Mouse (Mus musculus) limb, embryonic 14.5 days (tissue): ENCODE data around the gene Ndc80. TPM values are rescaled to one million over a fixed set of nuclear protein-coding genes. Genes with fewer than 3 reads are reported as not detected.
A peak's percentile ranks its signal among the peaks of the same experiment; 100 is the strongest.

Experiments used
- ATAC-seq: fragments of 200-750 bp; cut with Nextera tagmentation; 2 replicates; pipeline ENCODE4 v1.8.0; 2017; ENCODE audit warnings: low read depth, moderate number of reproducible peaks, moderate TSS enrichment; ENCODE audit not compliant: low FRiP score
- DNase-seq: peaks from one replicate; pipeline ENCODE4 v3.0.0-alpha.2; 2015; ENCODE audit warnings: low spot score
- H3K27ac ChIP-seq: fragments of 300-500 bp; sonication (generic); replicated peaks from 2 replicates; pipeline ENCODE4 v1.5.1; 2014; ENCODE audit warnings: low read depth, mild to moderate bottlenecking, low read length, moderate library complexity, mixed read lengths
- H3K27me3 ChIP-seq: fragments of 300-500 bp; sonication (generic); 2 replicates; pipeline ENCODE4 v1.6.1; 2014; ENCODE audit warnings: low read length, mixed read lengths; ENCODE audit not compliant: control insufficient read depth, insufficient read depth
- H3K36me3 ChIP-seq: fragments of 300-500 bp; sonication (generic); 2 replicates; pipeline ENCODE4 v1.6.1; 2014; ENCODE audit warnings: mild to moderate bottlenecking, low read length, moderate library complexity, mixed read lengths; ENCODE audit not compliant: control insufficient read depth, insufficient read depth
- H3K4me1 ChIP-seq: fragments of 300-500 bp; sonication (generic); 2 replicates; pipeline ENCODE4 v1.6.1; 2014; ENCODE audit warnings: antibody characterized with exemption, low read length, mixed read lengths; ENCODE audit not compliant: control insufficient read depth, insufficient read depth
- H3K4me2 ChIP-seq: fragments of 300-500 bp; sonication (generic); replicated peaks from 2 replicates; pipeline ENCODE4 v1.6.1; 2014; ENCODE audit warnings: low read depth, mild to moderate bottlenecking, low read length, moderate library complexity; ENCODE audit not compliant: severe bottlenecking
- H3K4me3 ChIP-seq: fragments of 300-500 bp; sonication (generic); replicated peaks from 2 replicates; pipeline ENCODE4 v1.5.1; 2014; ENCODE audit warnings: low read length
- H3K9ac ChIP-seq: fragments of 300-500 bp; sonication (generic); 2 replicates; pipeline ENCODE4 v1.6.1; 2014; ENCODE audit warnings: mild to moderate bottlenecking, low read depth, low read length, moderate library complexity; ENCODE audit not compliant: severe bottlenecking
- H3K9me3 ChIP-seq: fragments of 300-500 bp; sonication (generic); 2 replicates; pipeline ENCODE4 v1.6.1; 2016; ENCODE audit warnings: low read length; ENCODE audit not compliant: control insufficient read depth
- POLR2A ChIP-seq: fragments of 200-500 bp; IDR thresholded peaks from 2 replicates; pipeline ENCODE4 v1.8.0; 2012; ENCODE audit warnings: inconsistent platforms, mild to moderate bottlenecking, moderate library complexity, borderline replicate concordance; ENCODE audit not compliant: insufficient read depth, insufficient read length; ENCODE audit errors: extremely low read depth
- WGBS: fragments of 180-500 bp; shearing (Covaris S2); extraction: QIAGEN DNeasy Blood & Tissue Kit; methylation state at CpG from one replicate; pipeline ENCODE4 v1.1.7; 2014; 5-methylcytosine and 5-hydroxymethylcytosine counted together
- polyA plus RNA-seq, 2 experiments: library from polyadenylated mRNA; depleted of rRNA in 1 of 2; stranded (reverse) in 1 of 2; unstranded in 1 of 2; fragments of >200 nt; fragmentation: Nextera tagmentation in 1 of 2; extraction: Ambion mirVana in 1 of 2; gene quantifications; 2 replicates each; pipeline versions ENCODE4 v1.2.1 to v1.2.3; 2012 to 2014

Ndc80 gene
- polyA plus RNA-seq, 2 experiments = 18.9 to 35.8 TPM

GRCm38 (mm10) chr17:71477481-71477880, 49.2 kb downstream of the Ndc80 start:
- H3K4me3 ChIP-seq = no peak overlapping the region

DNA sequence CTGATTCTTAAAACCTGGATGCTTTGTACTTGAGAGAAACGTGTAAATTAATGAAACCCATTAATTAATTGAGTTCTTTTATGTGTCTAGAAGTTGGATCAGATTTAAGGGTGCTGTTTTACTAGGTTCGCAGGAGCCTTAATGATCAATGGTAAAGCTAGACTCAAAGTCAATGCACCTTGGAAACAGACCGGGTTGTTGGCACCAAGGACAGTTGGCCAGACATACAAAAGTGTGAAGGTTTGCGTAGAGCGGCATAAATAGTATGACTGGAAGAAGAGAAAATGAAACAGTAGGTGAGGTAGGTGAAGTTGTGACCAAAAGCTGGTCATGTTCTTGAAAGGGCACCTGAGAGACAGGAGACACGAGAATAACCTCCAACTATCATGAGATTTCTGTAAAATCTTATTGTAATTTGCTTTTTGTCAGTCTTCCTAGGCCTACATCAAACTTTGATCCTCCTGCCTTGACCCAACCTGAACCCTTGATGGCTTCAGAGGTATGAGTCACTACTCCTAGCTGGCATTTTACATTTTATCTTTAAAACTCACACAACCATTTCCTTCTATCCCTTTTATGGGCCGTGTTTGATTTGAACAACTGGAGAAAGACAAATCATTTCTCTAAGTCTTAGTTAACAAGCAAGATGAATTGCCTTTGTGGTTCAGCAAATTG, 50.2 kb downstream of the Ndc80 start:
- Histone ChIP-seq H3K4me1 (peaks cover 10% of the 10 kb centered on the region), H3K27ac (peak overlapping the region; percentile 99), H3K27me3 (no peaks in the 10 kb centered on the region), H3K4me2 (peak overlapping the region; percentile 87), H3K36me3 (no peaks in the 10 kb centered on the region), H3K4me3 (peak overlapping the region; percentile 89), H3K9me3 (no peaks in the 10 kb centered on the region), H3K9ac (peak overlapping the region; percentile 95; the same call in 1 of the 2 replicates)
- TF ChIP-seq POLR2A = no peak
- 63% methylated on average over 7 of the region's 7 CpGs for WGBS
- DNase-seq = no peak
- ATAC-seq = no peak

More at GRCm38 (mm10) chr17:71477481-71477880, 49.2 kb downstream of the Ndc80 start:
- no peak for TF ChIP-seq POLR2A
- Histone ChIP-seq H3K27ac (no peak overlapping the region), H3K27me3 (no peaks in the 10 kb centered on the region), H3K4me1 (peaks cover 10% of the 10 kb centered on the region), H3K4me2 (no peak overlapping the region), H3K36me3 (no peaks in the 10 kb centered on the region), H3K9me3 (no peaks in the 10 kb centered on the region), H3K9ac (no peak overlapping the region)
- no peak for ATAC-seq
- WGBS = 92% methylated on average over 8 of the region's 8 CpGs
- DNase-seq = no peak

DNA sequence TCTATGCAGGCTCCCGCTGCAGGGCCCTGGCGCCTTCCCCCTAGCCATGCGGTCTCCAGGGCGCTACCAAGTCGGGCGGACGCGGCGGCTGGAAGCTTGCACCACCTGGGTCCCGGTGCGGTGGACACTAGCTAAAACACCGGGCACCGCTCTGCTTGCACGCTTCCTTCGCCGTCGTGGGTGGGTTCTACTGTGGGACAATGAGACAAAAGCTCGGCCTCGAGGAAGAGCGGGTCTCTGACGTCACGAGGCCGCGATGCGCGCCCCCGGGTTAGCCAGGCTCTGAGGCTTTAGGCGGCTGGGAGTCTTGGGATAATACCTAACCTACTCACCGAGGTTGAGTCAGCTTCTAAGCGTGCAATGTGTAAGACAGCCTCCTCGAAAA, 51.0 kb downstream of the Ndc80 start:
- peak overlapping the region; percentile 95 for H3K9ac ChIP-seq
- H3K9me3 ChIP-seq = no peaks in the 10 kb centered on the region
- peak overlapping the region; percentile 87 for H3K4me2 ChIP-seq
- 0% methylated on average over 27 of the region's 31 CpGs for whole genome bisulfite sequencing
- peak; percentile 82 for ATAC-seq
- peaks cover 10% of the 10 kb centered on the region for H3K4me1 ChIP-seq
- H3K4me3 ChIP-seq = peak overlapping the region; percentile 89
- peak; percentile 63; the same call in 1 of the 2 replicates for TF ChIP-seq POLR2A
- no peaks in the 10 kb centered on the region for H3K27me3 ChIP-seq
- H3K27ac ChIP-seq = peak overlapping the region; percentile 99
- no peaks in the 10 kb centered on the region for H3K36me3 ChIP-seq
- DNase-seq = peak; percentile 80

DNA sequence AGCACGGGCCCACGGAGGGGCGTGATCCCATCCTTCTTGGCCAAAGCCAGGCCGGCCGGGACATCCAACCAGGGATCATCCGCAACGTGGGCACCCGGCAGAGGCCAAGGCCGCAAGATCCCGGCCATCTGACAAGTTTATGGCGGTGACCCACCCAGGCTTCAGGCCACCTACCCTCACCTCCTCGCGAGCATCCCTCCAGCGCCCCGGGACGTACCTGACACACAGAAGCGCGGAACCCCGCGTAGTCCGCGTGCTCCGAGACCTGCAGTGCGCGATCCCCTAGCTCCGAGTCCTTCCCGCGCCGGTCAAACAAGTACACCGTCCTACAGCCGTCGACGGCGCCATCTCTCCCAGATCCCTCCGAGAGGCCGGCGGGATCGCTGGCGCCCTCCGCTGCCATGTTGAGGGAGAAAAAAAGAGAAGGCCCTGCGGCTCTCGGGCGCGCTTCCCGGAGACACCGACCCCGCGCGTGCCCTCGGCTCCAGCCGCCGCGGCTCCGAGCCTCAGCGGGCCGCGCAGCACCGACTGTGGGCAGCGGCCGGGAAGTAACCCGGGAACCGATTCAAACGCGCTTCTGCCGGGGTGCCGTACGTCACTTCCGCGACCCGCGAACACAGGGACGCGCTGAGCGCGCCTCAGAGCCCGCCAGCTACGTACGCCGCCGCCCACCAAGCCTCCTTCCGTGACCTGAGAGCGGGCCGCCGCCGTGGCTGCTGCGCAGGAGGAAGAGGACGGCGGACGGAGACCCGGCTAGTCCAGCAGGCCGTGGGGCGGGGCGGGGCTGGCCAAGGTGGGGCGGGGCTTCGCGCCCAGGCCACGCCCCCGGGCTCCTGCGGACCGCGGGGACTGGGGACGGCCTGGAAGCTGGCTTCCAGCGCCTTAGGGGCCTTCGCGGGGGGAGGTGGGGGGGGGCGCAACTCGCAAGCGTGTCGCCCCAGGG, 51.6 kb downstream of the Ndc80 start, which contains the start of gene Smchd1:
Smchd1 (minus strand) TSS at position 582 of the 943 bp plus-strand sequence.
- Histone ChIP-seq H3K27me3 (no peaks in the 10 kb centered on the region), H3K4me3 (peak within 1 kb of the TSS; percentile 89), H3K4me1 (peaks cover 10% of the 10 kb centered on the region), H3K27ac (peak within 1 kb of the TSS; percentile 99), H3K9ac (peak within 1 kb of the TSS; percentile 95), H3K36me3 (no peaks in the 10 kb centered on the region), H3K4me2 (peak within 1 kb of the TSS; percentile 87), H3K9me3 (no peaks in the 10 kb centered on the region)
- TF ChIP-seq POLR2A = no peak
- WGBS = under 1% methylated on average over 78 of the region's 109 CpGs
- ATAC-seq = peak; percentile 93
- peak; percentile 90 for DNase-seq

DNA sequence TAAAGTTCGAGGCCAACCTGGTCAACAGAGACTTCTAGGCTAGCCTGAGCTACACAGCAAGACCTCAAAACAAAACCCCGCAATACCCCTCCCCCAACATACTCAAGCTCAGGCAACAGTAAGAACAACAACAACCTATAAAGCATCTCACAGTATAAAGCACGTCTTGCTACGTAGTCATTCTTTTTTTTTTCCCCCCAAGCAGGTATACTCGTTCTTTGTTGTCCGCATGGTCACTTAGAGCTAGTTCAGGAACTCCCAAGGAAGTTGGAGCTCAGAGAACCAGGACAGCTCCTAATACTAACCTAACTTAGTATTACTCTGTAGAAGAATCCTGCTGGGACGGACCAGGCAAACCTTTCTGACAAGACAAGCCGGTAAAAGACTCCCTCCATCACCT, 52.5 kb downstream of the Ndc80 start:
- TF ChIP-seq POLR2A = no peak
- H3K4me3 ChIP-seq = peak overlapping the region; percentile 89
- H3K27ac ChIP-seq = peak overlapping the region; percentile 99
- WGBS = 16% methylated on average over 8 of the region's 8 CpGs
- H3K4me2 ChIP-seq = peak overlapping the region; percentile 87
- no peaks in the 10 kb centered on the region for H3K9me3 ChIP-seq
- H3K9ac ChIP-seq = peak overlapping the region; percentile 95
- ATAC-seq = no peak
- DNase-seq = no peak
- no peaks in the 10 kb centered on the region for H3K36me3 ChIP-seq
- peaks cover 10% of the 10 kb centered on the region for H3K4me1 ChIP-seq
- no peaks in the 10 kb centered on the region for H3K27me3 ChIP-seq
